Mouse (Mus musculus): ENCODE data around the gene Lrrc23.

- peak; percentile 98 for TF ChIP-seq CTCF (IDR thresholded peaks at IDR 0.05; ENCODE audit: low read depth, low read length)
- no peak for TF ChIP-seq TAL1 (conservative IDR thresholded peaks at IDR 0.05; ENCODE audit: low read depth, low read length)
- no peak for TF ChIP-seq POLR2AphosphoS5 (IDR thresholded peaks at IDR 0.05; ENCODE audit: insufficient replicate concordance, low read depth, low read length)
- TF ChIP-seq GATA1 (IDR thresholded peaks at IDR 0.05; ENCODE audit: borderline replicate concordance, low read length): no peak
- TF ChIP-seq GATA2 (IDR thresholded peaks at IDR 0.05; ENCODE audit: borderline replicate concordance, low read depth, low read length): no peak
These were observed 20.3 kb downstream of the Lrrc23 start for GRCm38 (mm10) chr6:124759259-124759658.
